Mouse (Mus musculus): ENCODE results near the gene Caprin2. TPM values are rescaled to one million over a fixed set of nuclear protein-coding genes. Genes with fewer than 3 reads are reported as not detected.

Caprin2 gene
- polyA plus RNA-seq, 1 experiment from 2014 or later = 20.5 TPM

DNA sequence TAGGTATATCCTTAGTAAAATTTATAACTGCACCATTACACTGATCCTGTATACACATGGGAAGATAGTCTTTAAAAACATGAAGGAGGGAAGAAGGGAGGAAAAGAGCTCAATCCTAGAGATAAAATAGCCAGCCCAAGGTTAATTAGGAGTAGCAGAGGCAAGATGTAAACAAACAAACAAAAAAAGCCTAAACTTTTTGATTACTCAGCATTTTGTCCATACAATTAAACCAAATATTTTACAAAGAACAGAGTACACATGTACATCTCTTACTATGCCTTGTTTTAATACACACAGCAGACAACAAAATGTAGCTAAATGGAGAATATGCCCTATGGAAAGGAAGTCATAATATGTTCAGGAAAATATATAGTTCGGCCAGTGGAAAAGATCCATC is 54.3 kb downstream of the Caprin2 start:
- no peak overlapping the region for H3K4me3 ChIP-seq (replicated peaks)
- whole genome bisulfite sequencing = 91% methylated on average over 1 of the region's 1 CpGs
- H3K27ac ChIP-seq = no peak overlapping the region
- H3K4me1 ChIP-seq (replicated peaks) = no peaks in the 10 kb centered on the region
- H3K4me2 ChIP-seq = no peak overlapping the region
- H3K9me3 ChIP-seq = no peaks in the 10 kb centered on the region
- H3K36me3 ChIP-seq = no peaks in the 10 kb centered on the region
- H3K27me3 ChIP-seq = no peaks in the 10 kb centered on the region
- no peak overlapping the region for H3K9ac ChIP-seq (replicated peaks)
- no peak for ATAC-seq (ENCODE audit: insufficient number of reproducible peaks, insufficient read depth, low FRiP score, low TSS enrichment, low read depth)

DNA sequence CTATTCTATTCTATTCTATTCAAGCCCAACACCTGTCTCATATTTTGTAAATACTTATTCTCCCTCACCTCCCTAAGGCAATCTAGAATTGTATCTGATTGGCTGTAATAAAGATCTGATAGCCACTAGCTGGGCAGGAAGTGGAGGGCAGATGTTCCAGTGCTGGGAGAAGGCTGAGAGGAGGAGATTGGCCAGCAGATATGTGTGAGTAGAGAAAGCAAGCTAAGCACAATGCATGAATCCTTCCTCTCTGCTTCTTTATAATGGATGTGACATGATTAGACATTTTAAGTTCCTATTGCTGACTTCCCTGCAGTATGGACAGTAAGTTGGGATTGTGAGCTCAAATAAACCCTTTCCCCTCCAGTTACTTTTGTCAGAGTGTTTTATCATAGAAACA is 57.6 kb downstream of the Caprin2 start:
- ATAC-seq (ENCODE audit: insufficient number of reproducible peaks, insufficient read depth, low FRiP score, low TSS enrichment, low read depth) = no peak
- Histone ChIP-seq H3K36me3 (no peaks in the 10 kb centered on the region), H3K9me3 (no peaks in the 10 kb centered on the region; the same call in 1 of the 2 replicates), H3K4me3 (replicated peaks) (no peak overlapping the region), H3K4me2 (no peak overlapping the region), H3K4me1 (replicated peaks) (no peaks in the 10 kb centered on the region), H3K27me3 (no peaks in the 10 kb centered on the region), H3K27ac (no peak overlapping the region), H3K9ac (replicated peaks) (no peak overlapping the region)

DNA sequence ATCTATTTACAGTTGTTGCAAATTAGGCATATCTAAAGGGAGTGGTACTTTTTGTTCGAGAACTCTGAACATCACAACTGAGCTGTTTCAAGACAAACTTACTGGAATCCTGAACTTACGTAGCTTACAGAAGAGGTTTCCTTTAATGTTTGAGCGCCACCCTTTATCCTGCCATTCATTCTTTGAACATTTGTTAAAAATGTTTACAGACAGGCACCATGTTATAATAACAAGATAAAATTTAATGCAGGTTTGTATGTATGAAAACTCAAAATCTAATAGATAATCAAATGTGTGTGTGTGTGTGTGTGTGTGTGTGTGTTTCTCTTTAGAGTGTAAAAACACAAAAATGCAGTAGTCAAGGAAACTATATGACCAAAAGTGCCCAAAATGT is 64.3 kb downstream of the Caprin2 start:
- H3K9ac ChIP-seq (replicated peaks) = no peak overlapping the region; the same call in 1 of the 2 replicates
- H3K4me1 ChIP-seq (replicated peaks) = peaks cover 15% of the 10 kb centered on the region
- peak overlapping the region; percentile 83 for H3K4me2 ChIP-seq
- ATAC-seq (ENCODE audit: insufficient number of reproducible peaks, insufficient read depth, low FRiP score, low TSS enrichment, low read depth) = no peak; the same call in 1 of the 2 replicates
- WGBS = 35% methylated on average over 3 of the region's 3 CpGs
- H3K9me3 ChIP-seq = no peaks in the 10 kb centered on the region; the same call in 1 of the 2 replicates
- H3K36me3 ChIP-seq = no peaks in the 10 kb centered on the region
- H3K27me3 ChIP-seq = no peaks in the 10 kb centered on the region
- peak overlapping the region; percentile 78 for H3K4me3 ChIP-seq (replicated peaks)
- 0 out of 2 replicates have a peak overlapping the region, but pooled peaks have one; percentile 35 for H3K27ac ChIP-seq

DNA sequence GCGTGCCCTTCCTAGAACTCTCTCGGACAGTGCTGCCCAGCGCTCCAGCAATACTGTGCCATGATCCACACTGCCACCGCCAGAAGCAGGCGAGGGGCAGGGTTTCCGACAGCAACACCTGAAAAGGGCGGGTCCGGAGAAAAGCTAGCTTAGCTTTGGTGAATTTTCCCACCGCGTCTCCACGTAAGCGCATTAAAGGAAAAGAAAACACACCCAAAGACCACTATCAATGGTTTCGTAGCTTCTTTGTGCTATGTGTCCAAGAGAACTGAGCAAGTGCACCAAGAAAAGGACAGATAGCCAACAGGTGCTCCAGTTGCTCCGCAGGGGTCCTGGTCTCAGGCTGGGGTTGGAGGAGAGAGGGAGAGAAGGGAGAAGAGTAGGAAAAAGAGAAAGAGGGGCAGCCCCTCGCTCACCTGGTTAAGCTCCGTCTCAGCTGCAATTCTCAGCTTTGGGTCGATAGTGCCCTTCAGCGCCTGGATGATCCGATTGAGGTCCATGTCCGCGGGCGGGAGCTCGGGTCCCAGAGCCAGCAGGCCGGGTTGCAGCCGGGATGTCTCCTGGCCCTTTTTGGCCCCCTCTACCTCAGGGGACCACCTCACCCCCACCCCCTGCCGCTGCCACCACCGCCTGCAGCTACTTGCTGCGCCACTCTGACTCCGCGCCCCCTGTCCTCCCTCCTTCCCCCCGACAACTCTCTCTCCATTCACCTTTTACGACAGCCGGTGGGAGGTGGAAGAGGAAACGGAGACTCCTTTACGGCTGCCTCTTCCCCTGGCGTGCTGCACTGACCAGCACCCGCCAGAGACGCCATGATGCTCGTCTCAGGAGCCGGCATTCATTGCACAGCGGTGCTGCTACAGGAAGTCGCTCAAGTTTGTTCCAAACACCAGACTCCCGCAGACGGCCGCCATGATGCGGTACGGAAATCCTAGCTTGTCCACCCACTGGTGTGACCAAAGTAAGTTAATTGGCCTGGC is 65.0 kb downstream of the Caprin2 start, which contains the start of gene Ipo8:
TSS of gene Ipo8 (minus strand) at position 720 of the 980 bp plus-strand sequence.
- Histone ChIP-seq H3K27me3 (no peaks in the 10 kb centered on the region), H3K4me2 (peak within 1 kb of the TSS; percentile 83), H3K9ac (replicated peaks) (peak within 1 kb of the TSS; percentile 73), H3K4me3 (replicated peaks) (peak within 1 kb of the TSS; percentile 78), H3K4me1 (replicated peaks) (peaks cover 15% of the 10 kb centered on the region), H3K36me3 (no peaks in the 10 kb centered on the region), H3K9me3 (no peaks in the 10 kb centered on the region; the same call in 1 of the 2 replicates), H3K27ac (peak within 1 kb of the TSS; percentile 53)
- ATAC-seq (ENCODE audit: insufficient number of reproducible peaks, insufficient read depth, low FRiP score, low TSS enrichment, low read depth) = peak; percentile 97
- WGBS = under 1% methylated on average over 47 of the region's 47 CpGs

DNA sequence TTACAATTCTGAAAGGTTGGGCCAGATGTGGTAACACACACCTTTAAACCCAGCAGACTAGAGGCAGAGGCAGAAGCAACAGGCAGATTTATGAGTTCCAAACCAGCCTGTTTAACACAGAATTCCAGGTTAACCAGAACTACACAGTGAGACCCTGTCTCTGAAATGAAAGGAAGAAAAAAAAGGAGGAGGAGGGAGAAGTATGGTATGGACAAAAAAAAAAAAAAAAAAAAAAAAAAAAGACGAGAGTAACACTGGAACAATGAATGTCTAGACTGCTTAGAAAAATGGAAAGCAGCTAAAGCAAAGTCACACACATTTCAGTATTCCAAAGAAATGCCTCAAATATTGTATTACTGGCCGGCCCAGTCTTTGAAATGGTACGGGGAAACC is 65.7 kb downstream of the Caprin2 start:
- ATAC-seq (ENCODE audit: insufficient number of reproducible peaks, insufficient read depth, low FRiP score, low TSS enrichment, low read depth) = no peak
- peak overlapping the region; percentile 78 for H3K4me3 ChIP-seq (replicated peaks)
- 7% methylated on average over 3 of the region's 3 CpGs for WGBS
- peak overlapping the region; percentile 53; the same call in 1 of the 2 replicates for H3K27ac ChIP-seq
- H3K36me3 ChIP-seq = no peaks in the 10 kb centered on the region
- no peaks in the 10 kb centered on the region; the same call in 1 of the 2 replicates for H3K9me3 ChIP-seq
- H3K27me3 ChIP-seq = no peaks in the 10 kb centered on the region
- H3K4me2 ChIP-seq = peak overlapping the region; percentile 83
- peak overlapping the region; percentile 73 for H3K9ac ChIP-seq (replicated peaks)
- H3K4me1 ChIP-seq (replicated peaks) = peaks cover 15% of the 10 kb centered on the region

DNA sequence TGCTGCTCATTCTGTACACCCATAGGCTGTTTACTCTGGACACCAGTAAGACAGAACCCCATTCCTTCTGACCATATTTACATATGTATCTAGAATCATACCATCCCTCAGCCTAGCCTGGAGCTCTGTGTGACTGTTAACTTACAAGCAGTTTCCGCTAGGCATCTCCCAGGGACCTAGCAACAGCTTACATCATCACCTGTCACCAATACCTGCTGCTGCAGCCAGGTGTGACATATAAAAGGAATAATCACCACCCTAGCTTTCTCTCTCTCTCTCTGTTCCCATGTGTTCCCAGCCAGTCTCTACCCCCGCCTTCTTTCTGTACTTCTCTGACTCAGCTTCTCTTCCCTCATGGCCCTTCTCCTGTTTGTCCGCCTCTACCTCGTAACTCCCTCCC is 69.9 kb downstream of the Caprin2 start:
- Histone ChIP-seq H3K27me3 (no peaks in the 10 kb centered on the region), H3K36me3 (peaks cover 19% of the 10 kb centered on the region), H3K4me1 (replicated peaks) (peaks cover 10% of the 10 kb centered on the region), H3K27ac (no peak overlapping the region), H3K4me2 (no peak overlapping the region), H3K4me3 (replicated peaks) (no peak overlapping the region), H3K9me3 (no peaks in the 10 kb centered on the region), H3K9ac (replicated peaks) (no peak overlapping the region)
- ATAC-seq (ENCODE audit: insufficient number of reproducible peaks, insufficient read depth, low FRiP score, low TSS enrichment, low read depth) = no peak
- WGBS = 65% methylated on average over 4 of the region's 4 CpGs

DNA sequence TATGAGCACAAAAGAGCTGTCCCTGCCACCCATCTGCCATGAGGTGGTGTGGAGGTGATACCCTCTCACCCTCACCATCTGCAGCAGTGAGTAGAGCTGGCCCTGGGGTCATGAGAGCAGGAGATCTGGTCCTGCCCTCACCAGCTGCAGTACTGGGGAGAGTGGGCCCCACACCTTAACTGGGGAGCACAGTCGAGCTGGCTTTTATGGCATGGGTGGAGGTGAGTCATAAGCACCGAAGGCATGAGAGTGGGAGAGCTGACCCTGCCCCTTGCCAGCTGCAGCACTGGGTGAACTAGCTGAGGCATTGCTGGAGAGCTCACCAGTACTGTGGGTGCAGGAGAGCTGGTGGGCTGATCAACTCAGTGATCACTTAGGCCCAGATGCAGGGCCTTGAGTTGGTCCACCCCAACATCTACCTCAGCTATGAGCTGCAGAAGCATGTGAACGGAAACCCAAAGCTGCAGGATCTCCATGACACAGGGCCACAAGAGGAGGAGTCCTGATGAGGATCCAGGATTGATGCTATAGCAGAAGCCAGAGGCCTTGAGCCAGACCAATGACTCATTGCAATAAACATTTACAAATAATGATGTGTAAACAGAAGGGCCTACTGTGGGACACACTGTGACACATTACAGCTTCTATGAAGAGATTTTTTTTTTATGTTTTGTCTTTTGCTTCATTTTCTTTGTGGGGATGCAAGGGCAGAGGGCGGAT is 77.3 kb downstream of the Caprin2 start:
- Histone ChIP-seq H3K4me1 (replicated peaks) (no peaks in the 10 kb centered on the region), H3K27ac (no peak overlapping the region), H3K9ac (replicated peaks) (no peak overlapping the region; the same call in 1 of the 2 replicates), H3K36me3 (peaks cover 74% of the 10 kb centered on the region), H3K4me2 (no peak overlapping the region), H3K27me3 (no peaks in the 10 kb centered on the region), H3K4me3 (replicated peaks) (no peak overlapping the region), H3K9me3 (no peaks in the 10 kb centered on the region)
- ATAC-seq (ENCODE audit: insufficient number of reproducible peaks, insufficient read depth, low FRiP score, low TSS enrichment, low read depth) = no peak
- WGBS = 81% methylated on average over 4 of the region's 4 CpGs

DNA sequence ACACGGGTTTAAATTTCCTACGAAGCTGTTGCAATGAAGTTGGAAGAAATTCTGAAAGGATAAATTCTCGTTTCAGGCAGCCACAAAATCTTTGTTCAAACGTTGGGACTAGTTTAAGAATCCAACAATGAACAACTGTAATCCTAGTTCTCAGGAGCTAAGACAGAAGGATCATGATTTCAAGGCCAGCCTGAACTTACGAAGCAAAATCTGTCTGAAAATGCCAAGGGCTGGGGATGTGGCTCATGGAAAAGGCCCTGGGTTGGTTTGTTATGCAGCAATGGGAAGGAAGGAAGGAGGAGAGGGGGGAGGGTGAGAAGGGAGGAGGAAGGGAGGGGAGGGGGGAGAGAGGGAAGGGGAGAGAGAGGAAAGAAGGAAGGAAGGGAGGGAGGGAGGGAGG is 79.3 kb downstream of the Caprin2 start:
- no peaks in the 10 kb centered on the region for H3K4me1 ChIP-seq (replicated peaks)
- peaks cover 81% of the 10 kb centered on the region for H3K36me3 ChIP-seq
- H3K27ac ChIP-seq = no peak overlapping the region
- no peak for ATAC-seq (ENCODE audit: insufficient number of reproducible peaks, insufficient read depth, low FRiP score, low TSS enrichment, low read depth)
- no peak overlapping the region for H3K4me3 ChIP-seq (replicated peaks)
- H3K9me3 ChIP-seq = no peaks in the 10 kb centered on the region
- no peaks in the 10 kb centered on the region for H3K27me3 ChIP-seq
- no peak overlapping the region for H3K4me2 ChIP-seq
- 86% methylated on average over 5 of the region's 5 CpGs for WGBS
- no peak overlapping the region for H3K9ac ChIP-seq (replicated peaks)

DNA sequence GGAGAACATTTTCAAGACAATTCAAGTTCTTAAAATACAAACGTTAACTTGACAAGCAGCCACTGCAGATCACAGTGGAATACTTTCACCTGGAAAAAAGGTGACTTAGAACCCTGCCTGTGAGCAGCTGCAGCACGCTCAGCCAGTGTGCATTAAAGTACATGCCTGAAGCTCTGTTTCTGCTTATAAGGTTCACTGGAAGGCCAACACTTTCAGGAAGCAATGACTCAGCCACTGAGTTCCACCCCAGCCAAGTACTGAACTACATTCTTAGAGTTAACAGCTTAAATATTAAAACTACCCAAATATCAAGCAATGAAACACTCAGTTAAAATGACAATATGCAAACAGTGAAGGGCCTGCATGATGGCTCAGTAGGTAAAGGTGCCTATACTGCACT is 84.9 kb downstream of the Caprin2 start:
- Histone ChIP-seq H3K9ac (replicated peaks) (no peak overlapping the region), H3K27me3 (no peaks in the 10 kb centered on the region), H3K4me1 (replicated peaks) (no peaks in the 10 kb centered on the region), H3K4me2 (no peak overlapping the region), H3K36me3 (peaks cover 79% of the 10 kb centered on the region), H3K9me3 (no peaks in the 10 kb centered on the region), H3K27ac (no peak overlapping the region), H3K4me3 (replicated peaks) (no peak overlapping the region)
- no peak for ATAC-seq (ENCODE audit: insufficient number of reproducible peaks, insufficient read depth, low FRiP score, low TSS enrichment, low read depth)
- 81% methylated on average over 2 of the region's 2 CpGs for WGBS

DNA sequence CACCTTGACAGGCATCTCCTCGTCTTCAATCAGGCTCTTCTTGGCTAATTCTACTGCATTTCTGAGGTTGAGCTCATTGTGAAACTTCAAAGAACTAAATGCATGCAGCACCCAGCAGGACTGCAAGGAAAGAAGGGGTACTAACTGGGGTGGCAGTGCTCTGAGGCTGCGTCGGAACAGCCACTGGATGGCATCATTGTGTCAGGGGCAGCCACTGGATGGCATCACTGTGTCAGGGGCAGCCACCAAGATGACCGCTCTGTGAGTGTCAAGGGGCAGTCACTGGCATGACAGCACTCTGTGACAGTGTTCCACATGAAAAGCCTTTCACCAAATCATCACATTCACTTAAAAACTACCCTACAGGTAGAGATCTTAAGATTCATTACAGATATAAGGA is 96.3 kb downstream of the Caprin2 start:
- H3K4me2 ChIP-seq = no peak overlapping the region
- WGBS = 87% methylated on average over 4 of the region's 4 CpGs
- H3K4me3 ChIP-seq (replicated peaks) = no peak overlapping the region
- H3K9ac ChIP-seq (replicated peaks) = no peak overlapping the region
- ATAC-seq (ENCODE audit: insufficient number of reproducible peaks, insufficient read depth, low FRiP score, low TSS enrichment, low read depth) = no peak
- no peaks in the 10 kb centered on the region for H3K27me3 ChIP-seq
- no peaks in the 10 kb centered on the region for H3K9me3 ChIP-seq
- peaks cover 77% of the 10 kb centered on the region for H3K36me3 ChIP-seq
- no peaks in the 10 kb centered on the region for H3K4me1 ChIP-seq (replicated peaks)
- H3K27ac ChIP-seq = no peak overlapping the region

DNA sequence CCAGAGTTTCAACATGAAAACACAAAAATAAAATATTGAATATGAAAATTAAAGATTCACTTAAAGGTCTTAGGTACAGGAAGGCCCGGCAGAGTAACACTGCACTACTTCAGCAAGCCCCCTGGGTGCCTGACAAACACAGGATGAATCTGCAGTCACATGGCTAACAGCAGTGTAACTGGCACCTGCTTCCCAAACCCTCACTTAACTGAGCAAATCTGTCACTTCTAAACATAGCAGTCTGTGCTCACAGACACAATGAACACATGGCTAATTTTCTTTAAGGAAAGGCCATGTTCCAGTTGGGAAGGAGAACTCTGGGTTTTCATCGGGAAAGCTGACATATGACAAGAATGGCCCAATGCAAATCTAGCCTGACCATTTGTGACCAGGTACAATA is 100.9 kb downstream of the Caprin2 start:
- H3K9me3 ChIP-seq = no peaks in the 10 kb centered on the region
- no peak overlapping the region for H3K27ac ChIP-seq
- no peaks in the 10 kb centered on the region for H3K4me1 ChIP-seq (replicated peaks)
- peaks cover 65% of the 10 kb centered on the region for H3K36me3 ChIP-seq
- WGBS = 91% methylated on average over 2 of the region's 2 CpGs
- no peaks in the 10 kb centered on the region for H3K27me3 ChIP-seq
- ATAC-seq (ENCODE audit: insufficient number of reproducible peaks, insufficient read depth, low FRiP score, low TSS enrichment, low read depth) = no peak
- no peak overlapping the region for H3K4me3 ChIP-seq (replicated peaks)
- H3K9ac ChIP-seq (replicated peaks) = no peak overlapping the region
- H3K4me2 ChIP-seq = no peak overlapping the region

Data from limb, embryonic 12.5 days (tissue).